Mouse (Mus musculus) adrenal gland, adult (tissue): ENCODE measurements at regions not wholly inside any gene's neighbourhood (a gene's known extent, or its start where the extent isn't known, plus 50 kb on each side); places are given as distances from the start of the nearest gene placed in this dataset.

Experiments used
- DNase-seq, 2 experiments: peaks; one replicate each; pipeline ENCODE4 v3.0.0; 2022 to 2023; ENCODE audit warnings: low spot score in 1 of 2; ENCODE audit not compliant: inconsistent age in 2 of 2

DNA sequence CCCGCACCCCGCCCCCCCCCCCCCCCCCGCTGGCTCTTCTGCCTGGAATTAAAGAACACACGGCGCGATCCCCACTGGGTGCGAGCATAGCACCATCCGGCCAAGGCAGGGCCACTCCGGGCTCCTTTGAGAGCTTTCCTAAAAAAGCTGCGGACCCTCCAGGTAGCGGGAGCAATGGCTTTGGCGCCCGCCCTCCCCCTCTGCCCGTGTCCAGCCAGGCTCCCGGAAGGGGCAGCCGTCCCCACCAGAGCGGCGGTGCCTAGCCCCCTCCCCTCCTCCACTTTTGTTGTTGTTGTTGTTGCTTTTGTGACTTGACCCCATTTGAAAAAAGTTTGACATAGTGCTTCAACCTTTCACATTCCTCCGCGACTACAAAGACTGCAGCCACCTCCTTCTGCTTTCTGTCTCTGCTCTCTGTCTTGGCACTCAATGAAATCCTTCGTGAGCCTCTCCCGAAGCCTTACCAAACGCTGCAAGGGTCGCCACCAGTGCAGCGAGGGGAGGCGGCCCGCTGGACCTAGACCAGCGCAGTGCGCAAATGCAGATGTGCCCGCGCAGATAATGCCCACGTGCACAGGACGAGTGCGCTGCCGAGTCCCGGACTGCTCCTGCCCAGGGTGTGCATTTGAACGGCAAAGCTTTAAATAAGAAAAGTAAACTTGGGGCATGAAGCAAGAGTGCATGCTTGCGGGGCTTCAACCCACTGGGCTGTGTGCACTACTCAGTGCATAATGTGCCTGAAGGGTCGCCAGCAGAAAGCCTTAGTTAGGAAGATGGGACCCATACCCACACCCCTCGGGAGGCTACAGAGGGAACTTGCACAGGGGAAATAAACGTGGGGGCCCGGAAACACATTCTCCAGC, 179.0 kb upstream of the Xlr start:
- peak in 1 of 2 experiments; percentile 20 for DNase-seq

DNA sequence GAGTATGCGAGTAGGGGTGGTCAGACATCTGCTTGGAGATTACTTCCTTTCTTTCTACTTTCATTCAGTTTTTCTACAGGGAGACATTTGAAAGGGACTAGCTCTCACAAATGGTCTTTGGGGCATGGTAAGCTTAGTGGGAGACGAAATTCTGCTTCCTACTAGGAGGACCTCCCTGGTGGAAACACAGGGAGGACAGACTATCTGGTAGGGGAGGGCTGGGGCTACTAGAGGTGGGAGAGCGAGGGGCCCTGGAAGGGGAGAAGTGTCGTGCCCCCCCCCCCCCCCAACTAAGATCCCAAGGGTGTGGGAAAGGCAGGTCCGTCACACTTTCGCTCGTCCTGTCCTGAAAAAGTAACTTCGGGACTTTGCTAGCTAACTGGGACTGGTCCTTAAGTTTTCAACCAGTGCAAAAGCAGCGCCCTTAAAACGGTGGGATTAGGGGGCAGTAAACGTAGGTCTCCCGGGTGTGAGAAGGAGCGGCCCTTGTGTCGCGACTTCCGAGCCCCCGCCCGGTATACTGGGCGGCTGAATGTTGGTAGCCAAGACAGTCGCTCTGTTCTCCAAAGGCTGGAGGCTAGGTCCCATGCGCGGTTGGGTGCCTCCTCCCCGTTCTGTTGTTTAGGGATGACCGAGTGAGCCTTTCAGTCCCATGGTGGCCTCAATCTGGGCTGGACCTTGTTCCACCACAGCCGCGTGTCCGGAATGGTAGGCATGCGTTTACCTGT, 178.2 kb upstream of the Xlr start:
- DNase-seq = no peak

DNA sequence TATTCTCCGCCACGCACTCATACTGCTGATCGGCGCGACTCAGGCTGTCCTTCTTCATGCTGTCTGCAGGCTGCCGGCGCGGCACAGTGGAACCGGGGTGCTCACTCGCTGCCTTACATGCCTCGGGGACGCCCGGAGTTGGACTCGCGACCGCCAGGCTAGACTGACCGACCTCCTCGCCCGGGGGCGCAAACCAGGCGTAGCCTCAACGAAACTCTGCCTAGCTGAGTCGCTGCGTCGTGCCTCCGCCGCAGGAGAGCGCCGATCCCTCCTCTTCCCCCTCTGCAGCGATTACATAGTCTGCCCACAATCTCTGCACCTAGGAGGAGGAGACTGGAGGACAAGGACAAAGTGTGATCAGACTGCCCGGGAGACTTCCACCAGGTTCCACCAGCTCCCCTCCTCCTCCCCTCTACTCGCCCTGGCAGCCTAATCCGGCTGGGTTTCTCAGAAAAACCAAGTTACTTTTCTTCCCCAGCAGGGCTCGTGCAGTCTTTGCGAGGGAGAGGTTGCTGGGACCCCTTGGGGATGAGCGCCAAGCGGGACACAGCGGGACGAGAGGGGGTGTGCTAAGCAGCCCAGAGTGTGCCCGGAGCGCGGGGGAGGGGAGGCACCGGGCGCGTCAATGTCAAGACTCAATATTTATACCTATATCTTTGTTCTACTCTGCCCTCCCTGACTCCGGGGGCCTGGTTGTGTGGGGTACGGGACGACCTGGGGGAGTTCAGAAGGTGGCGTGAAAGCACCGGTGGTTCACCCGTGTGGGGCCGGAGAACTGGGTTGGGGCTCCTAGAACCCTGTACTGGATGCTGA, 177.4 kb upstream of the Xlr start:
- peak in 1 of 2 experiments; percentile 24 for DNase-seq
